Mouse (Mus musculus): Measurements from ENCODE around the gene Cox6a1. TPM values are rescaled to one million over a fixed set of nuclear protein-coding genes. Genes with fewer than 3 reads are reported as not detected.
"Not testable (repeated sequence)": the region's sequence is repeated elsewhere in the genome, so short reads cannot be mapped to it uniquely, and the experiment has no call there.

The Cox6a1 gene
- polyA plus RNA-seq (2014; fragmentation: Nextera tagmentation; extraction: Ambion mirVana), result 811 and 829 TPM in 2 replicates

DNA sequence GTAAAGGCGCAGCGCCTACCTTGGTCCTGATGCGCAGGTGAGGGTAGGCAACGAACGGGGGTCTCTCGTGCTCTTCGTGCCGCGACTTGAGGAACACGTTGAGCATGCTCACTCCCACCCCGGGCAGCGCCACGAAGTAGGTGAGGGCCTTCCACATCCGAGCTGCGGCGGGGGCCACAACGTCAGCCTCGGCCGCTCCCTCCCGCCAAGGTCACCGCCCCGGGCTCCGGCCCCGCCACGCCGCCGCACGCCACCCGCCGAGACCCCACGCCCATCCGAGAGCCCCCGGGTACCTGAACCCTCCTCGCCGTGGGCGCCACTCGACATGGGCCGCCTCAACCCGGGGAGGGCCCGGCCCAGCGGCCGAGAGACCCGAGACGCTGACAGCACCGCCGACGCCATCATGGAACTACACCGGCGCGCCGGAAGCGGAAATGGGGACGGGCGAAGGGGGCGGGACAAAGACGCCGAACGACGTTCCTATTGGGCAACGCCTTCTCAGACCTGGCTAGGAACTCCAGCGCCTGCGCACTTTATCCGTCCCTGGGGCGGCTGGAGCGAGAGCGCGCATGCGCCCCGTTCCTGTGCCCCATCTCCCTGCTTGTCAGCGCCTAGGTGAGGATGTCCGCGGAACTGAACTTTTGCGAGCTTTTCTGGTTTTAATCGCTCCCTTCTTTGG, at the start of gene Cox6a1:
TSS of gene Cox6a1 (minus strand) at position 436 of the 679 bp plus-strand sequence.
- peak; percentile 92 for ATAC-seq (ENCODE audit: low FRiP score)
- H3K9me3 ChIP-seq (ENCODE audit: control insufficient read depth, low read length), result no peaks in the 10 kb centered on the region
- peaks cover 7% of the 10 kb centered on the region for H3K36me3 ChIP-seq (ENCODE audit: control insufficient read depth, insufficient read depth, low read length)
- under 1% methylated on average over 46 of the region's 74 CpGs for WGBS
- peaks cover 3% of the 10 kb centered on the region; the same call in 1 of the 2 replicates for H3K4me1 ChIP-seq (replicated peaks; ENCODE audit: control insufficient read depth, insufficient read depth, low read length)
- peak within 1 kb of the TSS; percentile 81 for H3K4me2 ChIP-seq (replicated peaks; ENCODE audit: low read depth, low read length)
- H3K9ac ChIP-seq (ENCODE audit: low read depth, low read length), result peak within 1 kb of the TSS; percentile 79
- H3K27me3 ChIP-seq (ENCODE audit: control insufficient read depth, insufficient read depth, low read length), result no peaks in the 10 kb centered on the region
- peak; percentile 100 for DNase-seq (ENCODE audit: low spot score)
- peak within 1 kb of the TSS; percentile 72 for H3K27ac ChIP-seq (ENCODE audit: low read depth, low read length)
- H3K4me3 ChIP-seq (ENCODE audit: low read depth, low read length), result peak within 1 kb of the TSS; percentile 90

- 3% methylated on average over 42 of the region's 48 CpGs for WGBS
- no peaks in the 10 kb centered on the region for H3K9me3 ChIP-seq (ENCODE audit: control insufficient read depth, low read length)
- peak overlapping the region; percentile 81 for H3K27ac ChIP-seq (ENCODE audit: low read depth, low read length)
- ATAC-seq (ENCODE audit: low FRiP score) (peak; percentile 86), DNase-seq (ENCODE audit: low spot score) (peak; percentile 89)
- H3K36me3 ChIP-seq (ENCODE audit: control insufficient read depth, insufficient read depth, low read length), result no peaks in the 10 kb centered on the region
- peaks cover 13% of the 10 kb centered on the region for H3K4me1 ChIP-seq (replicated peaks; ENCODE audit: control insufficient read depth, insufficient read depth, low read length)
- peak overlapping the region; percentile 37 for H3K4me2 ChIP-seq (replicated peaks; ENCODE audit: low read depth, low read length)
- peak overlapping the region; percentile 66 for H3K9ac ChIP-seq (ENCODE audit: low read depth, low read length)
- no peaks in the 10 kb centered on the region for H3K27me3 ChIP-seq (ENCODE audit: control insufficient read depth, insufficient read depth, low read length)
- peak overlapping the region; percentile 15; the same call in 1 of the 2 replicates for H3K4me3 ChIP-seq (ENCODE audit: low read depth, low read length)
These were observed 49.3 kb upstream of the Cox6a1 start for GRCm38 (mm10) chr5:115397839-115398780.

- H3K36me3 ChIP-seq (ENCODE audit: control insufficient read depth, insufficient read depth, low read length), result no peaks in the 10 kb centered on the region
- DNase-seq (ENCODE audit: low spot score) (no peak), ATAC-seq (ENCODE audit: low FRiP score) (no peak)
- no peak overlapping the region for H3K4me3 ChIP-seq (ENCODE audit: low read depth, low read length)
- H3K4me2 ChIP-seq (replicated peaks; ENCODE audit: low read depth, low read length), result no peak overlapping the region
- H3K9ac ChIP-seq (ENCODE audit: low read depth, low read length), result no peak overlapping the region
- H3K4me1 ChIP-seq (replicated peaks; ENCODE audit: control insufficient read depth, insufficient read depth, low read length), result peaks cover 13% of the 10 kb centered on the region
- H3K9me3 ChIP-seq (ENCODE audit: control insufficient read depth, low read length), result no peaks in the 10 kb centered on the region
- 67% methylated on average over 11 of the region's 11 CpGs for WGBS
- H3K27ac ChIP-seq (ENCODE audit: low read depth, low read length), result peak overlapping the region; percentile 9; the same call in 1 of the 2 replicates
- H3K27me3 ChIP-seq (ENCODE audit: control insufficient read depth, insufficient read depth, low read length), result no peaks in the 10 kb centered on the region
These were observed 47.9 kb upstream of the Cox6a1 start for GRCm38 (mm10) chr5:115396654-115397053.

DNA sequence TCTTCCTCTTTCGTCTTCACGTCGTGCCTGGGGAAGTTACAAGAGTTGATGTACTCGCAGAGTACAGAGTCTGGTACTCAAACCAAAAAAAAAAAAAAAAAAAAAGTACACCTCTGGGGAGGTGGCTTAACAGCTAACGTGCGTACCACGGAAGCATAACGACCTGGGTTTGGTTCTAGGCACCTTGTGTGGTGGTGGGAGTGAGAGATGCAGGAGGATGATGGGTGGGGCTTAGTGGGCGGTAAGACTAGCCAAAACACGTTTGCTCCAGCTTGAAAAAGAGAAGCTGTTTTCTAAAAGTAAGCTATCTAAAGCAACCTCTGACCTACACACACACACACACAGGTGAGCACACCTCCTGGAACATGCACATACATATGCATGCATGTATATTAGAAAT, 46.1 kb upstream of the Cox6a1 start:
- Histone ChIP-seq H3K27me3 (ENCODE audit: control insufficient read depth, insufficient read depth, low read length) (no peaks in the 10 kb centered on the region), H3K4me2 (replicated peaks; ENCODE audit: low read depth, low read length) (no peak overlapping the region), H3K9me3 (ENCODE audit: control insufficient read depth, low read length) (no peaks in the 10 kb centered on the region), H3K9ac (ENCODE audit: low read depth, low read length) (no peak overlapping the region), H3K36me3 (ENCODE audit: control insufficient read depth, insufficient read depth, low read length) (no peaks in the 10 kb centered on the region), H3K4me3 (ENCODE audit: low read depth, low read length) (no peak overlapping the region), H3K27ac (ENCODE audit: low read depth, low read length) (peak overlapping the region; percentile 67; the same call in 1 of the 2 replicates), H3K4me1 (replicated peaks; ENCODE audit: control insufficient read depth, insufficient read depth, low read length) (peaks cover 13% of the 10 kb centered on the region)
- DNase-seq (ENCODE audit: low spot score) (no peak), ATAC-seq (ENCODE audit: low FRiP score) (no peak)
- 25% methylated on average over 10 of the region's 10 CpGs for WGBS

DNA sequence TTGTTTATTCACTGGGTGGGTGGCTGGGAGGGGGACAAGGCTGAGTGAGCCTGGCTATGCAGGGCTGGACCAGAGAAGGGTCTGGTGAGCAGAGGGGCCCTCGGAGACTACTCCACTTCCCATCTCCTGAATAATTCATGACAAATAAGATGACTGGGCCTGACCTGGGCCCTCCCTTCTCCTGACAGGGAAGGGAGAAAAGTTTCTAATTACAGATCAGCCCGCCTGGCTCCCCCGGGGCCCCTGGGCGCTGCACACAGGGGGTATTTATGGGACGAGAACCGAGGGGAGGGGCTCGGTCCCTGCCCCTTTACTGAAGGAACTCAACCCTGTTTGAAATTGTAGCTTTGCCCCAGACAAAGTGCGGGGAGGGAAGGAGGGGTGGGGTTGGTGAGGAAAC, 45.4 kb upstream of the Cox6a1 start:
- DNase-seq (ENCODE audit: low spot score), result peak; percentile 54
- Histone ChIP-seq H3K4me3 (ENCODE audit: low read depth, low read length) (no peak overlapping the region), H3K9me3 (ENCODE audit: control insufficient read depth, low read length) (no peaks in the 10 kb centered on the region), H3K9ac (ENCODE audit: low read depth, low read length) (no peak overlapping the region), H3K27me3 (ENCODE audit: control insufficient read depth, insufficient read depth, low read length) (no peaks in the 10 kb centered on the region), H3K27ac (ENCODE audit: low read depth, low read length) (peak overlapping the region; percentile 67), H3K4me2 (replicated peaks; ENCODE audit: low read depth, low read length) (peak overlapping the region; percentile 20; the same call in 1 of the 2 replicates), H3K4me1 (replicated peaks; ENCODE audit: control insufficient read depth, insufficient read depth, low read length) (peaks cover 13% of the 10 kb centered on the region), H3K36me3 (ENCODE audit: control insufficient read depth, insufficient read depth, low read length) (no peaks in the 10 kb centered on the region)
- WGBS, result 3% methylated on average over 8 of the region's 8 CpGs
- peak; percentile 72 for ATAC-seq (ENCODE audit: low FRiP score)

GRCm38 (mm10) chr5:115392969-115393368, 44.2 kb upstream of the Cox6a1 start:
- no peak overlapping the region for H3K4me3 ChIP-seq (ENCODE audit: low read depth, low read length)
- H3K4me2 ChIP-seq (replicated peaks; ENCODE audit: low read depth, low read length), result no peak overlapping the region
- H3K27ac ChIP-seq (ENCODE audit: low read depth, low read length), result no peak overlapping the region
- no peaks in the 10 kb centered on the region for H3K9me3 ChIP-seq (ENCODE audit: control insufficient read depth, low read length)
- DNase-seq (ENCODE audit: low spot score), result no peak
- 100% methylated on average over 1 of the region's 1 CpGs for WGBS
- H3K27me3 ChIP-seq (ENCODE audit: control insufficient read depth, insufficient read depth, low read length), result no peaks in the 10 kb centered on the region
- no peak overlapping the region for H3K9ac ChIP-seq (ENCODE audit: low read depth, low read length)
- H3K4me1 ChIP-seq (replicated peaks; ENCODE audit: control insufficient read depth, insufficient read depth, low read length), result peaks cover 13% of the 10 kb centered on the region
- no peaks in the 10 kb centered on the region for H3K36me3 ChIP-seq (ENCODE audit: control insufficient read depth, insufficient read depth, low read length)
- no peak for ATAC-seq (ENCODE audit: low FRiP score)

GRCm38 (mm10) chr5:115391935-115392334, 43.2 kb upstream of the Cox6a1 start:
- Histone ChIP-seq H3K27me3 (ENCODE audit: control insufficient read depth, insufficient read depth, low read length) (no peaks in the 10 kb centered on the region), H3K4me1 (replicated peaks; ENCODE audit: control insufficient read depth, insufficient read depth, low read length) (peaks cover 10% of the 10 kb centered on the region), H3K4me2 (replicated peaks; ENCODE audit: low read depth, low read length) (no peak overlapping the region), H3K9ac (ENCODE audit: low read depth, low read length) (no peak overlapping the region), H3K4me3 (ENCODE audit: low read depth, low read length) (no peak overlapping the region), H3K27ac (ENCODE audit: low read depth, low read length) (no peak overlapping the region), H3K9me3 (ENCODE audit: control insufficient read depth, low read length) (no peaks in the 10 kb centered on the region), H3K36me3 (ENCODE audit: control insufficient read depth, insufficient read depth, low read length) (no peaks in the 10 kb centered on the region)
- 27% methylated on average over 8 of the region's 9 CpGs for WGBS
- DNase-seq (ENCODE audit: low spot score), result no peak
- no peak for ATAC-seq (ENCODE audit: low FRiP score)

DNA sequence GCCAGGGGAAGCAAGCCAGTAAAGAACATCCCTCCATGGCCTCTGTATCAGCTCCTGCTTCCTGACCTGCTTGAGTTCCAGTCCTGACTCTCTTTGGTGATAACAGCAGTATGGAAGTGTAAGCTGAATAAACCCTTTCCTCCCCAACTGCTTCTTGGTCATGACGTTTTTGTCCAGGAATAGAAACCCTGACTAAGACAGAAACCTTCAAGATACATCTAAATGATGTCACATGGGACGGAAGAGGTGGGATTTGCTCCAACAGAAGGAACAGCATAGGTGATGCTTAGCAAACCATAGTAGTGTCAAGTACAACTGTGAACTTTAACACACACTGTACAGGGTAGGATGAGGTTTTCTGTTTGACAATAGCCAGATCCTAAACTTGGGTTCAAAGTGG, 30.1 kb upstream of the Cox6a1 start:
- not testable (repeated sequence) for ATAC-seq (ENCODE audit: low FRiP score); H3K36me3 ChIP-seq (ENCODE audit: control insufficient read depth, insufficient read depth, low read length); H3K27ac ChIP-seq (ENCODE audit: low read depth, low read length); H3K4me2 ChIP-seq (replicated peaks; ENCODE audit: low read depth, low read length); DNase-seq (ENCODE audit: low spot score); H3K4me3 ChIP-seq (ENCODE audit: low read depth, low read length); H3K4me1 ChIP-seq (replicated peaks; ENCODE audit: control insufficient read depth, insufficient read depth, low read length); H3K27me3 ChIP-seq (ENCODE audit: control insufficient read depth, insufficient read depth, low read length); H3K9ac ChIP-seq (ENCODE audit: low read depth, low read length); H3K9me3 ChIP-seq (ENCODE audit: control insufficient read depth, low read length)
- WGBS, result 84% methylated on average over 2 of the region's 2 CpGs

Measured in hindbrain, embryonic 11.5 days (tissue).